Mouse (Mus musculus) forebrain, embryonic 16.5 days (tissue): ENCODE measurements around the gene Gp2. TPM values are rescaled to one million over a fixed set of nuclear protein-coding genes. Genes with fewer than 3 reads are reported as not detected.

Experiments
- ATAC-seq: fragments of 200-750 bp; cut with Nextera tagmentation; 2 replicates; pipeline ENCODE4 v1.8.0; 2017; ENCODE audit warnings: mild to moderate bottlenecking, moderate library complexity
- H3K27ac ChIP-seq: fragments of 300-500 bp; sonication (generic); 2 replicates; pipeline ENCODE4 v1.5.1; 2014; ENCODE audit warnings: low read length, control low read depth
- H3K27me3 ChIP-seq: fragments of 300-500 bp; sonication (generic); replicated peaks from 2 replicates; pipeline ENCODE4 v1.6.1; 2014; ENCODE audit warnings: low read length; ENCODE audit not compliant: control insufficient read depth, insufficient read depth
- H3K36me3 ChIP-seq: fragments of 300-500 bp; sonication (generic); 2 replicates; pipeline ENCODE4 v1.6.1; 2014; ENCODE audit not compliant: control insufficient read depth, insufficient read depth
- H3K4me1 ChIP-seq: fragments of 300-500 bp; sonication (generic); replicated peaks from 2 replicates; pipeline ENCODE4 v1.6.1; 2014; ENCODE audit warnings: low read length; ENCODE audit not compliant: control insufficient read depth, insufficient read depth
- H3K4me2 ChIP-seq: fragments of 300-500 bp; sonication (generic); 2 replicates; pipeline ENCODE4 v1.6.1; 2014; ENCODE audit warnings: mild to moderate bottlenecking, low read length, control low read depth
- H3K4me3 ChIP-seq: fragments of 300-500 bp; sonication (generic); replicated peaks from 2 replicates; pipeline ENCODE4 v1.5.1; 2014; ENCODE audit warnings: mild to moderate bottlenecking, low read length, control low read depth
- H3K9ac ChIP-seq: fragments of 300-500 bp; sonication (generic); replicated peaks from 2 replicates; pipeline ENCODE4 v1.6.1; 2014; ENCODE audit warnings: low read depth, low read length, control low read depth
- H3K9me3 ChIP-seq: fragments of 300-500 bp; sonication (generic); 2 replicates; pipeline ENCODE4 v1.6.1; 2016; ENCODE audit warnings: low read length; ENCODE audit not compliant: control insufficient read depth
- WGBS: fragments of 180-500 bp; shearing (Covaris S2); extraction: QIAGEN DNeasy Blood & Tissue Kit; methylation state at CpG from one replicate; pipeline ENCODE4 v1.1.7; 2014; 5-methylcytosine and 5-hydroxymethylcytosine counted together
- polyA plus RNA-seq: library from polyadenylated mRNA; unstranded; fragments of >200 nt; fragmentation: Nextera tagmentation; extraction: Ambion mirVana; gene quantifications from 2 replicates; pipeline ENCODE4 v1.2.1, GENCODE M21; 2015

Gene Gp2
- polyA plus RNA-seq, result not detected in 2 replicates

- H3K4me1 ChIP-seq, result no peaks in the 10 kb centered on the region
- no peak within 1 kb of the TSS for H3K4me2 ChIP-seq
- no peak within 1 kb of the TSS for H3K4me3 ChIP-seq
- WGBS, result 95% methylated on average over 6 of the region's 6 CpGs
- H3K9me3 ChIP-seq, result no peaks in the 10 kb centered on the region
- ATAC-seq, result no peak
- H3K9ac ChIP-seq, result no peak within 1 kb of the TSS
- H3K27me3 ChIP-seq, result no peaks in the 10 kb centered on the region
- H3K36me3 ChIP-seq, result no peaks in the 10 kb centered on the region
- no peak within 1 kb of the TSS for H3K27ac ChIP-seq
Measured at GRCm38 (mm10) chr7:119459185-119459584, at the start of gene Gp2. TSS of gene Gp2 (minus strand) at chr7:119459285.

- H3K4me3 ChIP-seq, result no peak overlapping the region
- H3K27ac ChIP-seq, result no peak overlapping the region
- no peak for ATAC-seq
- no peaks in the 10 kb centered on the region for H3K27me3 ChIP-seq
- H3K9me3 ChIP-seq, result no peaks in the 10 kb centered on the region
- no peak overlapping the region for H3K4me2 ChIP-seq
- no peaks in the 10 kb centered on the region for H3K36me3 ChIP-seq
- H3K9ac ChIP-seq, result no peak overlapping the region
- H3K4me1 ChIP-seq, result no peaks in the 10 kb centered on the region
- WGBS, result 86% methylated on average over 4 of the region's 4 CpGs
Measured at GRCm38 (mm10) chr7:119490041-119490780, 31.1 kb upstream of the Gp2 start.

GRCm38 (mm10) chr7:119486683-119487082 is 27.6 kb upstream of the Gp2 start:
- WGBS, result 92% methylated on average over 5 of the region's 5 CpGs
- no peaks in the 10 kb centered on the region for H3K36me3 ChIP-seq
- no peaks in the 10 kb centered on the region for H3K9me3 ChIP-seq
- H3K4me1 ChIP-seq, result no peaks in the 10 kb centered on the region
- H3K4me2 ChIP-seq, result no peak overlapping the region
- no peak for ATAC-seq
- H3K27me3 ChIP-seq, result no peaks in the 10 kb centered on the region
- H3K9ac ChIP-seq, result no peak overlapping the region
- no peak overlapping the region for H3K27ac ChIP-seq
- no peak overlapping the region for H3K4me3 ChIP-seq

- no peak overlapping the region for H3K9ac ChIP-seq
- H3K9me3 ChIP-seq, result no peaks in the 10 kb centered on the region
- no peak overlapping the region for H3K4me2 ChIP-seq
- no peak overlapping the region for H3K4me3 ChIP-seq
- no peaks in the 10 kb centered on the region for H3K4me1 ChIP-seq
- ATAC-seq, result no peak
- WGBS, result 90% methylated on average over 4 of the region's 4 CpGs
- H3K27ac ChIP-seq, result no peak overlapping the region
- H3K27me3 ChIP-seq, result no peaks in the 10 kb centered on the region
- H3K36me3 ChIP-seq, result no peaks in the 10 kb centered on the region
Measured at GRCm38 (mm10) chr7:119484154-119484553, 25.1 kb upstream of the Gp2 start.

- Histone ChIP-seq H3K4me2 (no peak within 1 kb of the TSS), H3K36me3 (no peaks in the 10 kb centered on the region), H3K4me1 (no peaks in the 10 kb centered on the region), H3K9ac (no peak within 1 kb of the TSS), H3K27me3 (no peaks in the 10 kb centered on the region), H3K9me3 (no peaks in the 10 kb centered on the region), H3K27ac (no peak within 1 kb of the TSS), H3K4me3 (no peak within 1 kb of the TSS)
- ATAC-seq, result no peak
Measured at GRCm38 (mm10) chr7:119479256-119479655, 20.2 kb upstream of the Gp2 start, which contains the start of gene Umod. TSS of gene Umod (minus strand) at chr7:119479282.

- H3K4me3 ChIP-seq, result no peak overlapping the region
- H3K9ac ChIP-seq, result no peak overlapping the region
- no peaks in the 10 kb centered on the region for H3K4me1 ChIP-seq
- WGBS, result 85% methylated on average over 33 of the region's 33 CpGs
- no peak overlapping the region for H3K27ac ChIP-seq
- no peak for ATAC-seq
- H3K4me2 ChIP-seq, result no peak overlapping the region
- no peaks in the 10 kb centered on the region for H3K36me3 ChIP-seq
- no peaks in the 10 kb centered on the region for H3K27me3 ChIP-seq
- no peaks in the 10 kb centered on the region for H3K9me3 ChIP-seq
Measured at GRCm38 (mm10) chr7:119476500-119477389, 17.7 kb upstream of the Gp2 start.

- Histone ChIP-seq H3K9ac (no peak overlapping the region), H3K4me1 (no peaks in the 10 kb centered on the region), H3K4me2 (no peak overlapping the region), H3K9me3 (no peaks in the 10 kb centered on the region), H3K36me3 (no peaks in the 10 kb centered on the region), H3K27me3 (no peaks in the 10 kb centered on the region), H3K27ac (no peak overlapping the region), H3K4me3 (no peak overlapping the region)
- 74% methylated on average over 7 of the region's 7 CpGs for WGBS
- ATAC-seq, result no peak
Measured at GRCm38 (mm10) chr7:119454192-119454591, 4.9 kb downstream of the Gp2 start.

GRCm38 (mm10) chr7:119443849-119444248 is 15.2 kb downstream of the Gp2 start:
- no peaks in the 10 kb centered on the region for H3K4me1 ChIP-seq
- WGBS, result 61% methylated on average over 4 of the region's 4 CpGs
- H3K9ac ChIP-seq, result no peak overlapping the region
- no peaks in the 10 kb centered on the region for H3K9me3 ChIP-seq
- ATAC-seq, result no peak
- H3K27me3 ChIP-seq, result no peaks in the 10 kb centered on the region
- no peak overlapping the region for H3K4me3 ChIP-seq
- no peak overlapping the region for H3K4me2 ChIP-seq
- H3K27ac ChIP-seq, result no peak overlapping the region
- no peaks in the 10 kb centered on the region for H3K36me3 ChIP-seq

- no peak for ATAC-seq
- H3K9ac ChIP-seq, result no peak overlapping the region
- H3K27ac ChIP-seq, result no peak overlapping the region
- 88% methylated on average over 1 of the region's 1 CpGs for WGBS
- H3K4me3 ChIP-seq, result no peak overlapping the region
- H3K9me3 ChIP-seq, result no peaks in the 10 kb centered on the region
- H3K27me3 ChIP-seq, result no peaks in the 10 kb centered on the region
- no peaks in the 10 kb centered on the region for H3K4me1 ChIP-seq
- no peaks in the 10 kb centered on the region for H3K36me3 ChIP-seq
- no peak overlapping the region for H3K4me2 ChIP-seq
Measured at GRCm38 (mm10) chr7:119441938-119442337, 17.1 kb downstream of the Gp2 start.
